Mouse (Mus musculus) heart, adult 8-10 months (tissue): ENCODE measurements at regions not wholly inside any gene's neighbourhood (a gene's known extent, or its start where the extent isn't known, plus 50 kb on each side); places are given as distances from the start of the nearest gene placed in this dataset.

Experiments
- DNase-seq: peaks from one replicate; pipeline ENCODE4 v3.0.0; 2022; ENCODE audit warnings: low spot score

DNA sequence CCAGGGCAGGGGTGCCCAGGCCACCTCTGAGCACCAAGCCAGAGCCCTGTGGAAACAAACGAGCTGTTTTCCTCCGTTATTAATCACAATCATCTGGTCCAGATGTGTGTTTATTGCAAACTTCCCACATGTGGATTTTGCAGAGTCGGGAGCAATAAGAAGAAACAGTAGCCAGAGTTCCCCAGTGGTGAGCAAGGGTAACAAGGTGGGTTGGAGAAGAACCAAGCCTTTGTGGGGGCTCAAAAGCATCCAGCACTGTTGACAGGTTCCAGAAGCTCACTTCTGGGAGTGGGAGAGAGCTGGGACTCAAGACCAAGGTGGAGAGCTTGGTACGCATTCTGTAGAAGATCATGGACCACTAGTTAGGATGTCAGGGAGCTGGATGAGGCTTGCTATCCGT is 63.6 kb downstream of the Hif1an start:
- DNase-seq: no peak

DNA sequence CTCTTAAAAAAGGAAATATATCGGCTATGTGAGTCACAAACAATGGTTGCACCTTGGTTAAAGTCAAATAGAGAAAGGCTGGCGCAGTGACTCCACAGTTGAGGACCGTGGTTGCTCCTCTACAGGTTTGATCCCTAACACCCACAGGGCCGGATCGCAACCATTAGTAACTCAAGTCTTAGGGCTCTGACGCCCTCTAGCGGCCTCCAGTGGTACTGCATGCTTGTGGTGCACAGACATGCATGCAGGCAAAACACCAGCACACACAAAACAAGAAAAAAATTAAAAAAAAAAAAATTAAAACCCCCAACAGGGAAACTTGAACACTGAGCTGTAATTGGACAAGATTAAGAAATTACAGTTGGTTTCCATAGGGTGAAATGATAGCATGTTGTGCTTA is 67.1 kb downstream of the Hif1an start:
- no peak for DNase-seq

DNA sequence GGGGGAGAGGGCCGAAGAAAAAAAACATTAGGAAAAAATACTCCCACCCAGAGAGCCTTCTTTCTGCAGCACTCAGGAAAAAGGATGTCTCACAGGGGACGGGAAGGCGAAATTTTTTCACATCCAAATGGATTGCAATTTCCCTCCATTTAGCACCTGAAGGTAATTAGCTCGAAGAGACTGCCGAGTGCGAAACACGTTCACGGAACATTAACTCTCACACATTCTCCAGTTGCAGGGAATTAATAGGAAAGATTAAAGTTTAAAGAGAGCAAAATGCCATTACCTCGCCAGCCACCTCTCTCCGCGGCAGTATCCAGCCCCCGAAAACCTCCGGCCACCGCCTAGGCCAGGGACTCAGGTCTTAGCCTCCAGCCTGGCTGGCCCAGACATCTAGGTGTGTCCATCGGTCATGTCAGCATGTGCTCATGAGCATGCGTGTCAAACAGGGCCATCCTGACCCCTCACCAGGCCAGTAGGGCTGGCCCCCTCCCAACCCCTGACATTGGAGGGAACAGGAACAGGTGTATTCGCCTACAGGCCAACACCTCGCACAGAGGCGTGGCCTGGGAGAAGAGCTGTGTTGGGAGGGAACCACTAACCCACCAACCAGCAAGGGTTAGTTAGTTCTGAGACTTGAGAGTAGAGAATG is 68.8 kb downstream of the Hif1an start:
- DNase-seq: no peak

DNA sequence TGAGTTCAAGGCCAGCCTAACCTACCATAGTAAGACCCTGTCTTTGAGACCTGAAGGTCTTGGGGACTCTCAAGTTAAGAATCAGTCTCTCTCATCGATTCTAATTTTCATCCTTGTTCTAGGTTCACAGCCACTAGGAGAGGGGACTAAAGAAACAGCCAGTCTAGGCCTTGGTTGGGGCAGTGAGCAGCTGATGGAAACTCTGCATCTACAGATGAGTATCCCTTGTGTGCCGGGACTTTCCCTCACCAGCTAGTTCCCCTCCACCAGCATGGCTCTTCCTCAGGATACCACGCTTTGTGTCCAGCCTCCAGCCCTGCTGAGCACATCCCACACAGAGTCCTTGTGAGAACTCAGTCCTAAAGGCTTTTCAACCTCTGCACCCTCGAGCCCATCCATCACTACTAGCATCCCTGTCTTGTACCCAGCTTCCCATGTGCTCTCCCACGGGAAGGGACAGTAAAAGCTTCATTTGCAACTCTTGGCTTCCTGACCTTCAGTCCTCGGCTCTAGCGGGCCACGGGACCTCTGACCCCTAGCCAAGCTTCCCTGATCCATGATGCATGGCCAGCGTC is 74.6 kb downstream of the Hif1an start:
- no peak for DNase-seq

DNA sequence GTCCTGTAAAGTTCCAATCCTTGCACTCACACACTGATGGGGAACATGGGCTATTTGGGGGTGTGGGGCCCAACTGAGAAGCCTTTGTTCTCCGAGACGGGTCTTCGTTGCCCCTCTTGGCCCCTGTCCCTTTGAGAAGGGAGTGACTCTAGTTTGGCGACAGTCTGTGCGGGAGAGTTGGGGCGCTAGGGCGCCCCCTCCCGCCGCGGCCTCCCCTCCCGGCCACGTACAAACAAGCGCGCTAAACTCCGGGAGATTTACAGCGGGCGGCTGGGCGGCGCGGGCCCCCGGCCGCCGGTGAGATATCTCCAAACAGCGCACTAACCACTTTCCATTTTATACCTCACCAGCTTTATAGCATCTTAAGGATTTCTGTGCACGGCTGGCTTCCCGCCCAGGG is 77.4 kb downstream of the Hif1an start:
- no peak for DNase-seq

DNA sequence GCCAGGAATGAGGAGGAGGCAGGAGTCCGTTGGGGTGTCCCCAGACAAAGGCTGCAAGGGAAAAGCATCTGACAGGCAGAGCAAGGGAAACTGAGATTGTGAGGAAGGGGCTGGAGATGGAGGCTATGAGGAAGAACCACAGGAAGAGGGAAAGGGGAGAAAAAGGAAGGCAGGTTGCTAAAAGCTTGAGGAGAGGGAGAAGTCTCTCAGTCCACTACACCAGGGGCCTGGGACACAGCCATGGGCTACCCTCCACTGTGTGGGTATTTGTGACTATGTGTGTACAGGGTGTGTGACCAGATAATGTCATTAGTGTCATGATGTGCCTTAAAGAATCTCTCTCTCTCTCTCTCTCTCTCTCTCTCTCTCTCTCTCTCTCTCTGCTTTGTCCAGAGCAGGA is 77.9 kb downstream of the Hif1an start:
- DNase-seq: no peak

DNA sequence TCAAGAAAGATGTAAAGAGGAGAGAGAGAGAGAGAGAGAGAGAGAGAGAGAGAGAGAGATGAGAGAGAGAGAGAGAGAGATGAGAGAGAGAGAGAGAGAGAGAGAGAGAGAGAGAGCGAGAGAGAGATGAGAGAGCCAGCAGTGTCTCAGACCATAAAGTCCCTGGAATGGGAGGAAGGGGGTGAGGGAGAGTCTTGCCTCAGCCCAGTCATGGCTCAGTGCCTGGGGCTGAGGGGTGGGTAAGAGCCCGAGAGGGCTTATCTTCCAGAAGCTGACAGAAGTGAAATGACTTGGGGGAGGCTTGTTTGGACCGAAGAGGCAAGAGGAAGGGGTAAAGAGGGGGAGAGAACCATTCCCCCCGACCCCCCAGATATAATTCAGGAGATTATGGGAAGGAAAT is 79.6 kb downstream of the Hif1an start:
- DNase-seq: no peak

DNA sequence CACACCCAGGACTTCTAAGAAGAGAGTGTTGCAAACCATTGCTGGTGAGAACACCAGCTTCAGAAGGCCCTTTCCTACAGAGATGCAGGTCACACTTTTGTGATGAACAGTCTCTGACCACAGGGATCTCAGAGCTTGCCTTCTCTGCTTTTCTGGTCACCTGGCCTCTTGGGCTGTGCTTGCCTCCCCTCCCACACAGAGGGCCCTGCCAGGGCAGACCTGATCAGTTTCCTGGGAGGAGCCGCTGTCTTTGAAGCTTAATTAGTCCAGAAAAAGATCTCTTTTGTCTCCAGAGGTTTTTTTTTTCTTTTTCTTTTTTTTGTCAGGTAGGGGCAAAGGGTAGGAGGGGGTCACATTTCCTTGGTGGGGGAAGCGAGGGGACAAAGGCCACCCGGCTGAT is 81.7 kb downstream of the Hif1an start:
- DNase-seq: no peak

DNA sequence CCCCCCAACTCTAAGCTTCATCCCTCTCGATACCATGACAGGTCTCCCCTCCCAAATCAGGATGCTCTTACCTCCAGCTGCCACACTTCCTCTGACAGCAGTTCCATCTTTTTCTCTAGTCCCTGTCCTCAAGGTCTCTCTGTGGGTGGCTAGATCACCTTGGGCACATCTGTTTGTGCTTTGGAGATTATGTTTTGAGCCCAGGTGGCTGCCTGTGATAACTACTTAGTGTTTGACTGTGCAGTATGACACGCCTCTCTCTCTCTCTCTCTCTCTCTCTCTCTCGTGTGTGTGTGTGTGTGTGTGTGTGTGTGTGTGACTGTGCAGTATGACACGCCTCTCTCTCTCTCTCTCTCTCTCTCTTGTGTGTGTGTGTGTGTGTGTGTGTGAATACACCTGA is 82.3 kb downstream of the Hif1an start:
- DNase-seq: no peak

DNA sequence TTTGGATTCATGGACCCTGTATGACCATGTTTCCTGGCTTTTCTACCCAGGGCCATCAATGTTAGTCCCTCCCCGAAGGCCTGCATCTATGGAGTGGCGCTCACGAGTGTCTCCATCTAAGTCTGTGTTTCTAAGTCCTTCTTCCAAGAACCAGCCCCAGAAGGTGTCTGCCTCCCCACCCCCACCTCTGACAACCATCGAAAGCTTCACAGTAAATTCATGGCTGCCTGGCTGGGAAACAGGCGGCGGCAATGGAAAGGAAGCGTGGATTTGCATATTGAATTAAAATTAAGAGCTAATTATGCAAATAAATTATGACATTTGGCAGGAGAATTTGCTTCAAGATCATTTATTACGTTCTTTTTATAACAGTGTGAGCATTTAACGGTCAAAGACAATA is 83.9 kb downstream of the Hif1an start:
- no peak for DNase-seq

DNA sequence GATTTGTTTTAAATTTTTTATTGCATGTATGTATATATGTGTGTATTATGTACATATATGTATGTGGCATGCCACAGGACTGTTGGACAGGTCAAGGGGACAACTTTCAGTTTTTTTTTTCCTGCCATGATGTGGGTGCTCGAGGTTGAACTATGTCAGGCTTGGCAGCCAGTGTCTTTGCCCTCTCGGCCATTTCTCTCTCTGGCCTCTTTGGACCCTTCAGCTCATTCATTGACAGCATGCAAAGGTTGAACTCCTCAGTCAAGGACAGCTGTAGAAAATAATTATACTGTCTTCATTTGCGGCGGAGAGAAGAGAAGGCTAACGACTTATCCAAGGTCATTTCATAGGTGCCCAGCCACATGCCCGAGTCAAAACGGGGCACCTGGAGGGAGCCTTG is 86.6 kb downstream of the Hif1an start:
- DNase-seq: no peak

DNA sequence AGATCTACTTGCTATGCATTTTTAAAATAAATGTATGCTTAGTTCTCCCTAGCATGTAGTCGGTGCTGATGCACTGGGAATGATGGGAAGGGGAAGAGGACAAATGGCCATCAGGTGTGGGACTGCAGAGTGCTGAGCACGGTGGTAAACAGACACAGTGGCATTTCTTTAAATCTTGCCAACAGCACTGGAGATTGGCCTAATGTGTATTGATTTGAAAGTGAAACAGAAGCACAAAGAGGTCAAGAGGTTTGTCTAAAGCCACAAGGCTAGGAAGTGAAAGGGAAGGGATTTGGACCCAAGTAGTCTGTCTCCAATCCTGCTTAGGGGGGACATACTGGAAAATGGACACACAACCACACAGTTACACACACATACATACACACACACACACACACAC is 88.2 kb downstream of the Hif1an start:
- no peak for DNase-seq

DNA sequence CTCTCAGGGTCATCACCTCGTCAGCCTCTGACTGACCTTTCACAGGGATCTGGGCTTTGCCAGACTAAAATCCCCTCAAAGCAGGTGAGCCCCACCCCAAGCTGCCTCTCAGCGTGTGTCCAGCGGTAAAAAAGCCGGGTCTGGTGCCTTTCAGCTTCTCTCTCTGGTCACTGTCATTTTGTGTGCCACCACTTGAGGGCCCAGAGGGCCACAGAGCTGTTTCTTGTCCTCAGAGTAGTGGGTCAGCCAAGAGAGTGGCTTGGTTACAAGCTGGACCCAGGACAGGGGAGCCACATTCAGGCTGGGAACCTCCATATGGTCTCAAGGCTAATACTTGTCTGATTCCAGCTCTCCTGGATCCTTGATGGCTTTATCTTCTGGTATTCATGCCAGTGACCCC is 89.0 kb downstream of the Hif1an start:
- no peak for DNase-seq

DNA sequence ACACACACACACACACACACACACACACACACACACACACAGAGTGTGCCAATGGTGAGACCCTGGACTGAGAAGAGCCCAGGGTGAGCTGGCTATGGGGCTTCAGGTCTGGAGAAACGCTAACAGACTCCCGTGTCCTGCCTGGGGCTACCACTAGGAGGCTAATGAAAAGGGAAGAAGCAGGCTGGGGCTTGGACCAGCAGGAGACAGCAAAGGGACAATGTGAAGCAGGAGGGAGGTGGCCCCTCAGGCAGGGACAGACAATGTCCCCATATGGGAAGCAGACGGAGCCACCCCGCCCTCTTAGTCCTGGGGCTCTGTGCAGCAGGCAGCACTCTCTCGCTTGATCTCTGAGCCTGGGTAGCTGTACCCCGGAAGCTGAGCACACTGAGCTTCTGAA is 93.1 kb downstream of the Hif1an start:
- peak; percentile 4 for DNase-seq

DNA sequence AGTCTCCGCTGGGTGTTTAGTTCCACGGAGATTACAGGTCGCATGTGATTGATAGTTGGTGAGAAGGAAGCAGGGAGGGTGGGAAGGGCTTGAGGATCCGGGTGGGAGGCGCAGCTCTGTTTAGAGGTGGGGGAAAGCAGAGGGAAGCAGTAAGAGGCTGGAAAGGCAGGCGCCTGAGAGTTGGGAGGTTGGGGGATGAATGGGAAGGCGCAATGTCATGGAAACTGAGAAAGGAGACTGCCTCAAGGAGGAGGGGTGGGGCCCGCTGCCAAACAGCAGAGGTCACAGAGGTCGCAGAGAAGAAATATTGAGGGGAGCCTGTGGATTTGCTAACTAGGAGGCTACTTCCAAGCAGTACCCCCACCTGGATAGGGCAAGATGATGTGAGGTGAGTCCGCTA is 96.5 kb upstream of the Pax2 start:
- no peak for DNase-seq

DNA sequence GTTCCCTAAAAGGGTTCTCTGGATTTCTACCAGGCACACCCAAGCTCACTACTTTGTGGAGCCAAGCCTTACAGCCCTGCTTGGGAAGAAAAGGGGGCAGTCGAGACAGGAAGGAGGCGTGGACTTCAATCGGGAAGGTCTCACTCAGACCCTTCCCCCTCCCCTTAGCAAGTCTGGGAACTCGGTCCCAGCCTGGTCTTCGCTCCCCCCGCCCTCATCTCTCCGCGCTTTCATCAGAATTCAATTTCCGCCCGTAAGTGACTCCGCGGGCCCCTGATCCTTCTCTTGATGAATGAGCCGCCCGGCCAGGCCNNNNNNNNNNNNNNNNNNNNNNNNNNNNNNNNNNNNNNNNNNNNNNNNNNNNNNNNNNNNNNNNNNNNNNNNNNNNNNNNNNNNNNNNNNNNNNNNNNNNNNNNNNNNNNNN is 86.3 kb upstream of the Pax2 start:
- DNase-seq: no peak

DNA sequence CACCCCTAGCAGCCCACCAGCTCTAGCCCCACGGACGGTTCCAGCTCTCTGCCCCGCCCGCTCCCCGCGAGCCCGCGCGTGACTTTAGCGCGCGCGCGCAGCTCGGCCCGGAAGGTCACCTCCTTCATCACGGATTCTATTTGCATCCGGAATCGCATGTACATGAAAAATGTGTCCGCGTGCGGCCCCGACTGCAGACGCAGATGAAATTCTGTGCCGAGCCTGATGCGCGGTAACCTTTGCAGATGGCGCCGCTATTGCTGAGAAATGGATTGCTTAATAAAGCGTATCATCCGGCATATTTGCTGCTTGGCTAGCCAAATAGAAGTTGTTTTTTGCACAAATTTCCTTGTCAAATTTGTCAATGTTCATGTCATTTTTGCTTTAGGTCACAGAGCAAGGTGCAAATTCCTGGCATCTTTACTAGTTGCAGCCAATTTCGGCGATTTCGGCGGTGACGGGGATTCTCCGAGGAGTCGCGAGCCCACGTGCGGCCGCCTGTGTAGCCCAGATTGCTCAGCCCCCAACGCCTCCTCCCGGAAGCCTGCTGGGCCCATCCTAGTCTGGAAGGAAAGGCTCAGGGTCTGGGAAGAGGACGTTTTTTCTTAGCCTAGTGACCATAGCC is 81.1 kb upstream of the Pax2 start:
- no peak for DNase-seq

DNA sequence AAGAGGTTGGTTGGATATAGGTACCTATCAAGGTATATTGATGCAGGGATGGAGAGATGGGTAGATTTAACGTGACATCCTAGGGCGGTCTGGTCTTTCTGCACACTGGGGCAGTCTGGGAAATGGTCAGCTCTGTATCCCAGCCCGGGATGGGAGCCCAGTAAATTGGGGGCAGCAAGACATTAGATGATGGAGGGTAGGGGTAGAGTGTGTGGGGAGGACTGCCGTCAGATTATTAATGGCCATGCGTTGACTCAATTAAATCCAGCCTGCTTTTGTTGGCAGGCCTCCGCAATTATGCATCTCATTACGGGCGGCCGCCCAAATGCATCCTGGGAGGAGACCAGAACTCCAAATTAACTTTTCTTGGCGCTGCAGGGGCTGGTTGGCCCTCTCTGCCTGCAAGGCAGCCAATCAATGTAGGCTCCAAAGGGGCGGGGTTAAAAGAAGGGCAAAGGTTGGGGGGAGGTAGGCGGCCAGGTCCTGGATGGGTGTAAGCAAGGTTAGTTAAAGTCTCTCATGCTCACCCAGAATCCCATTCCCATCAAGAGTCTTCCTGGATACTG is 79.2 kb upstream of the Pax2 start:
- DNase-seq: no peak

DNA sequence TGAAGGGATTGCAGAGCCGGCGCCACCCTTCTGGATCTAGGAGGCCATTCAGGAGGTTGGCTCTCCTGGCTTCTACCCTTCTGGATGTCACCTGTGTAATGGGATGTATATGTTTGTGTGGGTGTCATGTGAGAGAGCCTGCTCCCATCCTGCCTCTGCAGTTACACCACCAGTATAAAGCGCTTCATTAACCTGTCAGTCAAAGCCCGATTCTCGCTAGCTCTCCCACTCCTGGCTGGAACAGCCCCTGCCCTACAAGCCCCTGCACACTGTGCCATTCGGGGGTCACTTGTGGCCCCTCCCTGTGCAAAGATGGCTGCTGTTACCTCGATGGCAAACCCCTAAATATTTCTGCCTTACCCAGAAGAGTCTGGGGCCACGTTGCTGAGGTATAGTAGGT is 78.5 kb upstream of the Pax2 start:
- DNase-seq: no peak

DNA sequence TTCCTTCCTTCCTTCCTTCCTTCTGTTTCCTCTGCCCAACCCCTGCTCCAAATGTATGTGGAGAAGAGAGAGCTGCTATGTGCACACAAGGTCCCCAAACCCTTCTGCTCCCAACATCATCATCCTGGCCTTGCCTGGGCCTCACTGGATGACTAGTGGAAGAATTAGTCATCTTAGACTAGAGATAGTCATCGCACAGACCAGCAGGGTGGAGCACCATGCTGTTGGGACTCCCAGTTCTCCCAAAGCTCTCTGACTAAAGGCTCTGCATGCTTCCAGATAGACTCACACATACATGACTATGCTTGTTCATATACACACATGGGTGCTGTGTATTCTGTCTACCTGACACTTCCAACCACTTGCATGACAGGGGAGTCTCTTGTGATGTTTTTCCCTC is 77.2 kb upstream of the Pax2 start:
- no peak for DNase-seq

DNA sequence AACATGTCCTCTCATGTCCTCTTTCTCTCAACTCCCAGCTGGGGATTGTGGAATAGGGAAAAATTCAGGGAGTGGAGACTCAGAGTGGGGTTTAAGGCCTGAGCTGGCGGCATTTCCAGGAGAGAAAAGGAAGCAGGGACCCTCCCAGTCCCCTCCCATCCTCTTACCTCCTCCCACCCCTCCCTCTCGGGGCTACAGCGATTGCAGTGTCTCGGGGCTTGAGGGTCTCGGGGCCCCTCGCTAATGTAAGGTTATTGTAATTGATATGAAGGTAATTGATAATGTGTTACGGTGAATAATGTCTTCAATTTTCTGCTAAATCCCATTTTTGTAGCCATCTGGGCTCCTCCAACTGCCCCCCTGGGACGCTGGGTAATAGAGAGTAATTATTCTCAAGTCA is 74.2 kb upstream of the Pax2 start:
- DNase-seq: no peak

DNA sequence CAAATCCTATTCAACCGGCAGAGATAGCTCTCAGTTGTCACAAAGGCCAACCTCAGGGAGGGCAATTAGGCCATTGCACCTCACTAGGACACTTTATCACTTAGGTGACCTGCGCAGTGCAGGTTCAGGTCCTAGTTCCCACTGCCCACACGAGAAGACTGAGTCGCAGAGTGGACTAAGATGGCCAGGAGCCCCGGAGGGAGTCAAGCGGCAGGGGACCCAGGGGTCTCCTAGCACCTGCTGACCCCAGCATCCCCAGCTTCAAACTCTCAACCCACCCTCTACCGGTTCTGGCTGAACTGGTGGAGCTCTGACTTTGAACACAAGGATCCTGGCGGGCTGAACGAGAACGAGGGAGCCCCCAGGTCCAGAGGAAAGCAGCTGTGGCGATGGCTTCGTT is 72.7 kb upstream of the Pax2 start:
- DNase-seq: no peak

DNA sequence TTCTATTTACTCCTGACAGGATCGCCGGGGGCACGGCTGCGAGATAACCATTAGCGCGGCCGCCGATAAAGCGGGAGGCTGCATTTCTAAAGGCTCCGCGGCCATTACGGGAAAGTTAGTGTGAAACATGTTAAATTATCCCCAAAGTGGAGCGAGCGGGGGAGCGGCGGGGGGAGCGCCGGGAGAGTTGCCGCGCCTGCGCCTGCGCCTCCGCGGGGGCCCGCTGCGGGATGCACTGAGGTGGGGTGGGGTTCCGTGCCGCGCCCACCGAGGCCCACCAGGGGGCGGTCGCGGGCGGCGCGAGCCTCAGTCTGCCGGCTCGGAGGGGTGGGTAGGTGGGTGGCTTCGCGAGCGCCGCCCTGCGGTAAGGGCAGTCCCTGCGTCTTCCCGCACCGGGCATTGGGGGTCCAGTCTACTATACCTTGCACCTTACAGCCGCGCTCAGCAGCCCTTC is 71.8 kb upstream of the Pax2 start:
- no peak for DNase-seq
